Mouse (Mus musculus): Measurements from ENCODE around the gene Pklr.

Pklr gene

DNA sequence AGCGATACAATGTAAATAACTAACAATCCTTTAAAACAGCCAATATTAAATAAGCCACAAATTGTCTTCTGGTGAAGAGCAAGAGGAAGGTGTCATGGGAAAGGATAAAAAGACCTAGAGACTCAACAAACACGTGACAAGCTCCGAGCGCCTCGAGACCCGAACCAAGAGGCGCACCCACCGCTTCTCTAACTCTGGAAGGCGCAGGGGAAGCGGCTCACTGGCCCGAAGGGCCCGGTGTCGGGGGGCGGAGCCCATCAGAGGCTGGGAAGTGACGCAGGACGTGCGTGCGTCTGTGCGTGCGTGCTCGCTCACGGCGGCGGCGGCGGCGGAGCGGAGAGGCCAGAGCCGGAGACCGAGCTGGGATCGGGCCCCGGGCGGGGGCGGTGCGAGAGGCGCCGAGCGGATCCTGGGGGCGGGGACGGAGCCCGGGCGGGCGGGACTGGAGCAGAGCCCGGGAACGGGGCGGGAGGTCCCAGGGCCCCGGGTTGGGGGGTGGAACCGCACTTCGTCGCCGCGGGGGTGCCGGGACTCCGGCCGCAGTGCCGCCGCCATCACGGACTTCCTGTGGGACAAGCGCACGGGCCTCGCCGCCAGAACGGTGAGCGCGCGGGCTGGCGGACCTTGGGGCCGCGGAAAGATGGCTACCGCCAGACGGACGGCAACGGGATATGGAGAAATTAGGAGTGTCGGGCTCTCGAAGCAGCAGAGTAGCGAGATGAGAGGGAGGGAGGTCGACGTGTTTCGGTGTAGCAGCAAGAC lies 28.7 kb downstream of the Pklr start, which contains the start of gene Clk2:
TSS of gene Clk2 (plus strand) at position 290 of the 762 bp plus-strand sequence.
- DNase-seq: peak; percentile 93 to 95

DNA sequence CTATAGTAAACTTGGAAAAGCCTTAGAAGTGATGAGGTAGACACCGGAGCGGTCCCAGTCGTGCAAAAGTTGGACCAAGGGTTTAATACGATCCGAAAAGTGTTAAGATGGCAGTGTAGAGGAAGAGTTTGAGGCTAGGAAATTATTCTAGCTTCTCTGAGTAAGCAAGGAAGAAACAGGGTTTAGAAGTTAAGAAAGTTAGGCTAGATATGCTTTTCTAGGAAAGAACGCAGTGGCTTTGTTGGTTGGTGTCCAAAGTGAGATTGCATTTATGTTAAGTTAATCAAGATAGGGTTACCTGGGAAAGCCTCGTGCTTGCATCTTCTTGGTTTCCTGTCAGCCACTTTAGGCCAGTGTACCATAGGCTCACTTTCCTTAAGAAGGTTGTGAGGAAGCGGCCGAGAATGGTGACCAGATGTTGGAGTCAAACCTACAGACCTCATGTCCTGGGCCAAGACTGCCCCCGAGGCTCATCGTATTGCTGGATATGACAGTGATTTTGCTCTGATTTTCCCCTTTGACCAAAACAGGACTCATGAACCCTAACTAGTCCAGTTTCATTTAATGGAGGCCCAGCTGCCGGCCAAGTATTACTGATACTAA lies 29.4 kb downstream of the Pklr start:
- no peak for DNase-seq

DNA sequence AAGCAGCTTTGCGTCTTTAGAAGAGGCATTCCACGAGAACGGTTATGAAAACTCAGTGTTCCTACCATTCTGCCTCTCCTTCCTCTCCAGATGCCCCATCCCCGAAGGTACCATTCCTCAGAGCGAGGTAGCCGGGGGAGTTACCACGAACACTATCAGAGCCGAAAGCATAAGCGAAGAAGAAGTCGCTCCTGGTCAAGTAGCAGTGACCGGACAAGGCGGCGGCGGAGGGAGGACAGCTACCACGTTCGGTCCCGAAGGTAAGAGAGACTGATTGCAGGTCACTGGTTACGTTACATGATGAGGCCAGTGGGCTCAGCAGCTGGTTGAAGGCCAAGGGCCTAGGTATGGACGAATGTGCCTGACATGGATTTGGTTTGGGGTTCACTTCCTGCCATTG lies 31.0 kb downstream of the Pklr start:
- DNase-seq: no peak

DNA sequence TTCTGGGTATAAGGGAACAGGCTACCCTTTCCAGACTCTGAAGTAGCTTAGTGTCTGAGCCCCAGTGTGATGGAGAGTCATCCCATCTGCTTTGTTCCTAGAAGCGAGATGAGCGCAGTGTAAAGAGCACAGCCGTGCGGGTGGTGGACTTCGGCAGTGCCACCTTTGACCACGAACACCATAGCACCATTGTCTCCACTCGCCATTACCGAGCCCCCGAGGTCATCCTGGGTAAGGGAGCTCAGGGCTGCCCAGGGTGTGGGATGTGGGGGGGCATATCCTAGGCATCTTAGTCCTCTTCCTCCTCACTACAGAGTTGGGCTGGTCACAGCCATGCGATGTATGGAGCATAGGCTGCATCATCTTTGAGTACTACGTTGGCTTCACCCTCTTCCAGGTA lies 38.9 kb downstream of the Pklr start:
- no peak for DNase-seq

DNA sequence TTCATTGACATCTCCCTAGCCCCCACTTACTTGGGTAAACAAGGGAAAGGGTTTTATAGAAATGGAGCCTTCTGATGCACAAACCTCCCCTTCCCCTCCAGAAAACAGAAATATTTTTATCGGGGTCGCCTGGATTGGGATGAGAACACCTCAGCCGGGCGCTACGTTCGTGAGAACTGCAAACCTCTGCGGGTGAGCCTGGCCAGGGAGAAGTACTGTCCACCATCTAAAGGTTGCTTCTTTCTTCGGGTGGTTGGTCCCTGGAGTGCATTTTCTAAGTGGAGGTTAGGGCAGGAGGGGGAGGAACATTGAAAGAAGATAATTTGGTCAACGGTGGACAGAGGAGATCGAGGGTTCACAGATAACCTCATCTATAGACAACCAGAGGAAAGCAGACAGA lies 39.6 kb downstream of the Pklr start:
- DNase-seq: no peak

DNA sequence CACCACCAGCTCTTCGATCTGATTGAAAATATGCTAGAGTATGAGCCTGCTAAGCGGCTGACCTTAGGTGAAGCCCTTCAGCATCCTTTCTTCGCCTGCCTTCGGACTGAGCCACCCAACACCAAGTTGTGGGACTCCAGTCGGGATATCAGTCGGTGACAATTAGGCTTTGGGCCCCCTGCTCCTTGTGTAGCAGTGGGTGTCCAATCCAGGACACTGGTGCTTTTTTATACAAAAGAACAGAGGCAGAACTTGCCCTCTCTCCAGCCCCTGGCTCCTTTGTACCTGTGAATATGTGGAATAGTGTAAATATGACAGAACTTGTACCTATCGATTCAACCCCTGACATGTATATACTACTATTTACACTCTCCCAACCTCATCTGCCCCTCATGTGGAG lies 40.5 kb downstream of the Pklr start:
- DNase-seq: no peak

DNA sequence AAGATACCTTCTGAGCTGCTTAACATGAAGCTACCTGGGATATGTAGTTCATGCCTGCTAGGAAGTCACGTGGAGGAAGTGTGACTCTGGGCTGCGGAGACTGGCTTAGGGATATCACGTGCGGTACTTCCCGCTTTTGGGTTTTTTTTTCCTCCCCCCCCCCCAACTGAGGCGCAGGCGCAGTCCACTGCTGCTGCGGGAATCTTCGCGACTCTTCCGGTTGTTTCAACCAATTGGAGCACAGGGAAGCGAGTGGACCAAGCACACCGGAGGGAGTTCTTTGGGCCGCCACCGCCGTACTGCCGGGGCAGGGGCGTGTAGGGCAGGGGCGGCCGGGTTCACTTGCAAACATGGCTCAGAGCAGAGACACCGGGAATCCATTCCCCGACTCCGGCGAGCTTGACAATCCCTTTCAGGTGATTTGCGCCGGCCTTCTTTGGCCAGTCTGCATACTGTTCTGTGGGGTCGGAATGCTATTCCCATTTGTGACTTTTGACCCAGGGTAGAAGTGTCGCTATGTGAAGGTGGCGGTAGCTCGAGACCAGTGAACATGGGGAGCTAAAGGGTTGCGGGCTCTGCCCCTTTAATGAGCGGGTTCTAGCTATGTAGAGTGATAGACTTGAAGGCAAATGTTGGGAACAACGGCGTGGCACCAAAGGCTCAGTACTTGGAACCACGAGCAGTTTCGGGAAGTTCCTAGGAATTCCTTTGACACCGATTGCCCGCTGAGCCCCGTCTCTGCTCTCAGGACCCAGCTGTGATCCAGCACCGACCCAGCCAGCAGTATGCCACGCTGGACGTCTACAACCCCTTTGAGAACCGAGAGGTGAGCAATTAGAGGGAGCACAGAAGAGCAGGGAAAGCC lies 41.5 kb downstream of the Pklr start, which contains the start of gene Scamp3:
TSS of gene Scamp3 (plus strand) at position 232 of the 865 bp plus-strand sequence.
- peak; percentile 75 to 88 for DNase-seq

DNA sequence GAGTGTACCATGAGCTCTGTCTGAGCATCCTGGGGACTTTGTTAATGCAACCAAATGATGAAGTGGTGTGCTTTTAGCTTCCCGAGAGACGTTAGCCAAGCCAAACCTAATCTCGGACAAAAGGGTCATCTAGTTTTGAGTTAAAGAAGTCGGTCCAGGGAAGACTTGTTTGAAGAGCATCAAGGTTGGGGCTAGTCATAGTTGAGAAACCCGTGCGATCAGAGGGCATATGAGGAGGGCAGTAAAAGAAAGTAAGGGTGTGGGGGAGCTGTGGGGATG lies 42.1 kb downstream of the Pklr start:
- DNase-seq: no peak

DNA sequence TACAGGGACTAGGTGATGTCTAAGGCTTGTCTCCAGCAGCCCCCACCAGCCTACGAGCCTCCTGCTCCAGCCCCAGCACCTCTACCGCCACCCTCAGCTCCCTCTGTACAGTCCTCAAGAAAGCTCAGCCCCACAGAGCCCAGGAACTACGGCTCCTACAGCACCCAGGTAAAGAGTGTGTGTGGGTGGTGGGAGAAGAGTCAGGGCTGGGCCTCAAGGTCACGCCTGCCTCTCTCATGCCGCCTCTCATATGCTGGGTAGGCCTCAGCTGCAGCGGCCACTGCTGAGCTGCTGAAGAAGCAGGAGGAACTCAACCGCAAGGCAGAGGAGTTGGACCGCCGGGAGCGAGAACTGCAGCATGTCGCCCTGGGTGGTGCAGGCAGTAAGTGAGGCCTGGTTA lies 43.1 kb downstream of the Pklr start:
- no peak for DNase-seq

DNA sequence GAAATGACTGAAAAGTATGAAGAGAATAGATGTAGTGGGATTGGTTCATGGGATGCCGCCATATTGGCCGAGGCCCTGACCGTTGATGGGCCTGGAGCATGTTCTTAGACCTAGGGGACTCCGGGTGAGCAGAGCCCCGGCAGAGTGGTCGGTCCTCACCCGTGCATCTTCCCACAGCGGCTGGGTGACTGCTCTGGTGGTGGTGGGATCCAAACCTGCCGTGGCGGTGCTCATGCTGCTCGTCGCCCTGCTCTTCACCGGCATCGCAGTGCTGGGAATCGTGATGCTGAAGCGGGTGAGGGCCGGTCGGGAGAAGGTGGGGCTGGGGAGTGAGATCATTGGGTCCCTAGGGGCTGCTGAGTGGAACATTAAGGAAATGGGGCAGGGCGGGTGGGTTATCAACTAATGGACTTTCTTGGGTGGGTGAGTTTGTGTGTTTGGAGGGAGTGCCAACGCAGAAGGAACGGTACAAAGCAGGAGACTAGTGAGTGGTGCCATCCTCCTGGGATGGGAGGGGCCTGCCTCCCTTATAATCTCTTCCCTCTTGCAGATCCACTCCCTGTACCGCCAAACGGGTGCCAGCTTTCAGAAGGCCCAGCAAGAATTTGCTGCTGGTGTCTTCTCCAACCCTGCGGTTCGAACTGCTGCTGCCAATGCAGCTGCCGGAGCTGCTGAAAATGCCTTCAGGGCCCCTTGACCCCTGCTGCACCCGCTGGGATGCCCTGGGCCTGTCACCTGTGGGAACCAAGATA lies 46.0 kb downstream of the Pklr start:
- DNase-seq: no peak

DNA sequence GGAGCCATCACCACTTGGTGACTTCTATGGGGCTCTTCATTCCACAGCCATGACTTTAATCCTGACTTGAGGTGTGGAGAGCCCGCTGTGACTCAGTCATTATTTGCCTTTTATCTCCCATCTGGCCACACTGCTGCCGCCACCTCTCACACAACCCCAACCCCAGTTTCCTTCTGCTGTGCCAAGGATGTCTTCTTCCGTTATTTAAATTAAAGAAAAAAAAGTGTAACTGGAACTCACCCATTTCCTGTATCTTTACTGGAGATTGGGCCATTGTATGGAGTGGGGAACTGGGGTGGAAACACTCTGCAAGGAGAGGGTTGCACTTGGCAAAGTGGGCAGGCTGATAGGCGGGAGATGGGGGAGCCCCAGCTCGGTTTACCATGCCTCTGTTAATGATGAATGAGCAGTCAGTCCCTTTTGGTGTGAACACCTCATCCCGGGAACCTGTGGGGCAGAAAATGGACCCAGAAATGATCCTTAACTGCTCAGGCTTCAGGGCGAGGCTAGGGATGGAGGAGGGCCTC lies 46.7 kb downstream of the Pklr start:
- no peak for DNase-seq

DNA sequence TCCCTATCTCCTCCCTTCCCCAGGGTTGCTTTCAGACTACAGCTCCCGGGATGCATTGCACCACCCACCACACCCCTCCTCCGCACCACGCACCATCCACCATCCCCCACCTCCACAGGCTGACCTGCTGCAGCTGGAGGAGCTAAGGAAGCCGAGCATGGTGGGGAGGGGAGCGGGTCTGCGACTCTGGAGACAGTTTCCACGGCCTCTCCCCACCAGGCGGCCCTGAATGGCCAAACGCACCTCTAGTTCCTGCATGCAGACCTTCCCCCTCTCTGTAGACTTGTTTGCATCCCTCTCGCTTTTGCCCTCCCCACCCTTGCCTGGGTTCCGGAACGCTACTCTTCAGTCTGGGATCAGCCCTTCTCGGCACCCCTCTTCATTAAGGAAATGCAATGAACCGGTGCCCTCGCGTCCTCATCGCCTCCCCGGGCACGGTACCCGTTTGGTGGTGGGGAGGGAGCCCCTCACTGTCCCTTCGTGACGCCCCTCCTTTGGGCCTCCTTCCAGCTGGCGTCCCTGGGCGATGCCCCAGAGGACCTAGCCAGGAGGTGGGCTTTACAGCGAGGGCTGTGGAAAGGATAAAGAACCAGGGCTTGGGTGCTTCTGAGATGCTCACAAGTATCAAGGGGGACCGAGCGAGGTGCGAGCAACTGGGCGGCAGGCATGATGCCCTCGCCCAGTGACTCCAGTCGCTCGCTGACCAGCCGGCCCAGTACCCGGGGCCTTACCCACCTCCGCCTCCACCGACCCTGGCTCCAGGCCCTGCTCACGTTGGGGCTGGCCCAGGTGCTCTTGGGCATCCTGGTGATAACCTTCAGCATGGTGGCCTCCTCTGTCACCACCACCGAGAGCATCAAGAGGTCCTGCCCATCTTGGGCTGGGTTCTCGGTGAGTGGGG lies 47.4 kb downstream of the Pklr start, which contains the start of gene Fam189b:
TSS of gene Fam189b (plus strand) at position 86 of the 901 bp plus-strand sequence.
- peak; percentile 80 to 88 for DNase-seq

DNA sequence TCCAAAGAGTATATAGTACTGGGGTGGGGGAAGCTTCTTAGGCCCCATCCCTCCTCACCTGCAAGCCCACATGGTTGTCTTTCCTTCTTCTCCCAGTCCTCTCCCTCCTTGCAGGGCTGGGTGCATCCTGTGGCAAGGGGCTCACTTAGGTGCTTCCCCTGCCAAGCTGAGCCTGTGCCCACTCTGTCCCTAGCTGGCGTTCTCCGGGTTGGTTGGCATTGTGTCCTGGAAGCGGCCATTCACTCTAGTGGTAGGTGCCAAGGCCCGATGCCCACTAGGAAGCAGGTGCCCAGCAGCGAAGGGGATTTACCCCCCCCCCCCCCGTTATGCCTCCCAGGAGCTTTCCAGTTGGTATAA lies 48.0 kb downstream of the Pklr start:
- DNase-seq: no peak

DNA sequence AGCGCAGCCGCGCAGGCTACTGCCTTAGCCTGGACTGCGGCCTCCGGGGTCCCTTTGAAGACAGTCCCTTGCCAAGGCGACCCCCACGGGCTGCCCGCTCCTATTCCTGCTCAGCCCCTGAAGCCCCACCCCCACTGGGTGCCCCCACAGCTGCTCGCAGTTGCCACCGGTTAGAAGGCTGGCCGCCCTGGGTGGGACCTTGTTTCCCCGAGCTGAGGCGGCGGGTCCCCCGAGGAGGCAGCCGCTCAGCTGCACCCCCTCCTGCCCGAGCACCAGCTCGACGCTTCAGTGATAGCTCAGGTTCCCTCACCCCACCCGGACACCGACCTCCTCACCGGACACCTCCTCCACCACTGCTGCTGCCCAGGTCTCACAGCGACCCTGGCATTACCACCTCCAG lies 51.3 kb downstream of the Pklr start:
- DNase-seq: peak; percentile 67 to 78

DNA sequence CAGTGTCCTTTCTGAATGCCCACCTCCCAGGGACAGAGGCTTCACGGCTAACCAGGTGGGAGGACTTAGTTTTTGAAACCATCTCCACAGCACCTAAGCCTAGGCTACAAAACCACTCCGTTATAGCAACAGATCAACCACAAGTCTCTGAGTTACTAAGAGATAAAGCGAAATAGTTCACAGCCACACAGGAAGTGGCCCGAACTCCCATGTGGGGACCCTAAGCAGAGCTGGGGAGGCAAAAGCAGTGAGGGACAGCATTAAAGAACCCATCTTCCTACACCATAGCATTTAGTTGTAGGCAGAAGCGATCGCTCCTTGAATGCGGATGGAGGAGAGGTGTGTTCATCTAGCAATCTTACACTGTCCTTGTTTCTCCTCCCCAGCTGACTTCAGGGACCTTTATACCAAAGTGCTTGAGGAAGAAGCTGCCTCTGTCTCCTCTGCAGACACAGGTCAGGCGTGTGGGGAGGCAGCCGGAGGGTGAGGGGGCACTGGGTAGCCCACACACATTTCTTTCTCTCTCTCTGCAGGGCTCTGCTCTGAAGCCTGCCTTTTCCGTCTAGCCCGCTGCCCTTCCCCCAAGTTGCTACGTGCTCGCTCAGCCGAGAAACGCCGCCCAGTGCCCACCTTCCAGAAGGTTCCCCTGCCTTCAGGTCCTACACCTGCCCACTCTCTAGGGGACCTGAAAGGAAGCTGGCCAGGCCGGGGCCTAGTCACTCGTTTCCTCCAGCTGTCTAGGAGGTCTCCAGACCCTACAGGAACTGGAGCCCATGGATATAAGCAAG lies 51.9 kb downstream of the Pklr start:
- DNase-seq: peak; percentile 50 to 68

DNA sequence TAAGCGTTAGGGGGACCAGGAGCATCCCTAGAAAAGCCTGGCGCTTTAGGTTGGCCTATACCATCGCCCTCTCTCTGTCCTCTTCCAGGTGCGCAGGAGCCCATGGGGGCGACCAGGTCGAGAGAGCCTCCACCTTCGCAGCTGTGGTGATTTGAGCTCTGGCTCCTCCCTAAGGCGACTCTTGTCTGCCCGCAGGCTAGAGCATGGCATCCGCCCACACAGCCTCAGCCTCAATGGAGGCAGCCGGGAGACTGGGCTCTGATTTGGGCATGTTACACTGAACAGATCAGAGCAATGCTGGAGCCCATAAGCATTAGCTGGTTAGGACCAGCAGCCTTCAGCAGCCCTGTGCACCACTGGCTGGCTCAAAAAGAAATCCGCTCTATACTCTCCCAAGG lies 52.5 kb downstream of the Pklr start:
- DNase-seq: peak in 1 of 2 experiments; percentile 60

DNA sequence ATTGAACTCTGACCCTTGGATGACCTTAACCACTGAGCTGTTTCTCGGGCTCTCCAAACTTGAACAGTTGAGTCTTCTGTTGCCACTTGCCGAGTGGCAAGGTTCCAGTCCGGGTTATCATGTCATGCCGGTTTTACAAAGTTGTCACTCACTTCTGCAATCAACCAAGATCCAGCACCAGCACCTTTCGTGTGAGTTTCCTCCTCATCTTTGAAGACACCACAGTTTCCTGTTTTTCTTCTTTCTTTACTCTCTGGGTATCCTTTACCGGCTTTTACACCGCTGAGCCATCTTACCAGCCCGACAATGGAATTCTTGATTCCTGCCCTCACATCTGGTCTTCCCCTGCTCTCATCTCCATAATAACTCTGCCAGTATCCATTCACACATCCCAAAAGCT lies 54.5 kb downstream of the Pklr start:
- peak in 1 of 2 experiments; percentile 64 for DNase-seq

DNA sequence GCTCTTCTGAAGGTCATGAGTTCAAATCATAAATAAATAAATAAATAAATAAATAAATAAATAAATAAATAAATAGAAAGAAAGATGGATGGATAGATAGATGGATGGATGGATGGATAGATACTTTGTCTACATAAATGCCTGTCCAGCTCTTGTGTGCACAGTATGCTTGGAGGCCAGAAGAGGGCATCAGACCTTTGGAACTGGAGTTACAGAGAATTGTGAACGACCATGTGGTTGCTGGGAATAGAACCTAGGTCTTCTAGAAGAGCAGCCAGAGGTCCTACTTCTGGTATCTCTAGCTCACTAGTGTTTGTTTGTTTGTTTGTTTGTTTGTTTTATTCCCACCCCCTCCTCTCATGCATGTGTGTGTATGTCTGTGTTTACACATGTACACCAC lies 57.4 kb downstream of the Pklr start:
- DNase-seq: no peak

DNA sequence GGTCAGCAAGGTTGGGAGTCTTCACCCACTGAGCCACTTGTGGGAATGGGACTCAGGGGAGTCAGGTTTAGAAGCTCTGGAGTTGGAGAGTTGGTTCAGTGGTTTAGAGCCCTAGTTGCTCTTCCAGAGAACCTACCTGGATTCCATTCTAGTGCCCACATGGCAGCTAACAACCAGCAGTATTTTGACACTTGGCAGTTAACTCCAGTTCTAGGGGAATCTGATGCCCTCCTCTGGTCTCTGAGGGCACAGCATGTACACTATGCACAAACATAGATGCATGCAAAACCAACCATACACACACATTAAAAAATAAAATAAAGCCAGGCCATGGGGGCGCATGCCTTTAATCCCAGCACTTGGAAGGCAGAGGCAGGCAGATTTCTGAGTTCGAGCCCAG lies 57.9 kb downstream of the Pklr start:
- DNase-seq: no peak

Measured in thymus, adult 18-20 months (tissue).